Mouse (Mus musculus) MEL (cell line): ENCODE data around the gene Fbxl8. TPM values are rescaled to one million over a fixed set of nuclear protein-coding genes. Genes with fewer than 3 reads are reported as not detected.

ENCODE experiments used
- DNase-seq: peaks from one replicate; pipeline ENCODE4 v3.0.0; 2011; ENCODE audit warnings: low read depth, low spot score
- H3K27ac ChIP-seq: 2 replicates; pipeline ENCODE4 v1.5.1; 2012; ENCODE audit warnings: low read depth, mild to moderate bottlenecking, control low read depth, low read length, moderate library complexity; ENCODE audit not compliant: control insufficient read depth
- H3K27me3 ChIP-seq, 2 experiments: fragments of 150-350 bp in 1 of 2; sonication (generic) in 1 of 2; 2 replicates each; pipeline ENCODE4 v1.6.1; 2012; ENCODE audit warnings: low read length in 2 of 2, mild to moderate bottlenecking in 2 of 2, improper control_type of control experiment in 1 of 2, moderate library complexity in 1 of 2; ENCODE audit not compliant: insufficient read depth in 2 of 2, control insufficient read depth in 1 of 2
- H3K36me3 ChIP-seq, 2 experiments: 2 replicates each; pipeline ENCODE4 v1.6.1; 2012 to 2014; ENCODE audit warnings: low read length in 2 of 2, improper control_type of control experiment in 1 of 2, inconsistent platforms in 1 of 2, mild to moderate bottlenecking in 1 of 2; ENCODE audit not compliant: insufficient read depth in 2 of 2, control insufficient read depth in 1 of 2
- H3K4me1 ChIP-seq, 2 experiments: fragments of 150-350 bp in 1 of 2; sonication (generic) in 1 of 2; 2 replicates each; pipeline ENCODE4 v1.6.1; 2012; ENCODE audit warnings: low read length in 2 of 2, improper control_type of control experiment in 1 of 2, mild to moderate bottlenecking in 1 of 2; ENCODE audit not compliant: insufficient read depth in 2 of 2, control insufficient read depth in 1 of 2
- H3K4me3 ChIP-seq, 2 experiments: fragments of 150-350 bp in 1 of 2; sonication (generic) in 1 of 2; 2 replicates each; pipeline ENCODE4 v1.5.1; 2012; ENCODE audit warnings: low read depth in 2 of 2, low read length in 2 of 2, mild to moderate bottlenecking in 2 of 2, moderate library complexity in 2 of 2, control low read depth in 1 of 2, improper control_type of control experiment in 1 of 2; ENCODE audit not compliant: control insufficient read depth in 1 of 2, insufficient read depth in 1 of 2
- H3K79me2 ChIP-seq: 2 replicates; pipeline ENCODE4 v1.6.1; 2012; ENCODE audit warnings: mild to moderate bottlenecking, low read length, moderate library complexity; ENCODE audit not compliant: control insufficient read depth, poor library complexity, insufficient read depth
- H3K9ac ChIP-seq: 2 replicates; pipeline ENCODE4 v1.6.1; 2012; ENCODE audit warnings: low read depth, mild to moderate bottlenecking, control low read depth, low read length, moderate library complexity; ENCODE audit not compliant: control insufficient read depth, poor library complexity, severe bottlenecking
- H3K9me3 ChIP-seq: fragments of 150-350 bp; sonication (generic); replicated peaks from 2 replicates; pipeline ENCODE4 v1.6.1; 2012; ENCODE audit warnings: mild to moderate bottlenecking, low read length, improper control_type of control experiment, moderate library complexity; ENCODE audit not compliant: insufficient read depth
- CHD1 ChIP-seq: IDR thresholded peaks from 2 replicates; pipeline ENCODE4 v1.6.1; 2012; ENCODE audit warnings: low read depth, mild to moderate bottlenecking, inconsistent platforms, low read length, improper control_type of control experiment
- CHD2 ChIP-seq: IDR thresholded peaks from 2 replicates; pipeline ENCODE4 v1.6.1; 2011; ENCODE audit warnings: low read length, improper control_type of control experiment
- E2F4 ChIP-seq: IDR thresholded peaks from 2 replicates; pipeline ENCODE4 v1.6.1; 2011; ENCODE audit warnings: low read depth, low read length, improper control_type of control experiment, borderline replicate concordance
- ELF1 ChIP-seq: IDR thresholded peaks from 2 replicates; pipeline ENCODE4 v1.6.1; 2014; ENCODE audit warnings: low read depth, mild to moderate bottlenecking, inconsistent platforms, low read length, improper control_type of control experiment, moderate library complexity
- EP300 ChIP-seq, 2 experiments: IDR thresholded peaks; 2 replicates each; pipeline ENCODE4 v1.6.1; 2011; ENCODE audit warnings: improper control_type of control experiment in 2 of 2, low read length in 2 of 2, low read depth in 1 of 2, mild to moderate bottlenecking in 1 of 2
- ETS1 ChIP-seq: IDR thresholded peaks from 2 replicates; pipeline ENCODE4 v1.6.1; 2012; ENCODE audit warnings: low read depth, mild to moderate bottlenecking, inconsistent platforms, low read length, improper control_type of control experiment, moderate library complexity
- GABPA ChIP-seq: IDR thresholded peaks from 2 replicates; pipeline ENCODE4 v1.6.1; 2012; ENCODE audit warnings: low read depth, mild to moderate bottlenecking, inconsistent platforms, low read length, improper control_type of control experiment, moderate library complexity
- GATA1 ChIP-seq: IDR thresholded peaks from 2 replicates; pipeline ENCODE4 v1.6.1; 2011; ENCODE audit warnings: low read depth, low read length, improper control_type of control experiment
- KAT2A ChIP-seq: conservative IDR thresholded peaks from 2 replicates; pipeline ENCODE4 v1.6.1; 2012; ENCODE audit warnings: low read depth, low read length, improper control_type of control experiment, inconsistent platforms
- MAFK ChIP-seq: IDR thresholded peaks from 2 replicates; pipeline ENCODE4 v1.6.1; 2011; ENCODE audit warnings: low read depth, mild to moderate bottlenecking, low read length, improper control_type of control experiment, borderline replicate concordance
- MAZ ChIP-seq: IDR thresholded peaks from 2 replicates; pipeline ENCODE4 v1.6.1; 2012; ENCODE audit warnings: low read depth, mild to moderate bottlenecking, inconsistent platforms, low read length, improper control_type of control experiment
- MEF2A ChIP-seq: IDR thresholded peaks from 2 replicates; pipeline ENCODE4 v1.6.1; 2014; ENCODE audit warnings: low read depth, mild to moderate bottlenecking, inconsistent platforms, low read length, improper control_type of control experiment; ENCODE audit not compliant: poor library complexity, insufficient replicate concordance, severe bottlenecking; ENCODE audit errors: extremely low read depth
- MXI1 ChIP-seq: IDR thresholded peaks from 2 replicates; pipeline ENCODE4 v1.6.1; 2011; ENCODE audit warnings: mild to moderate bottlenecking, low read depth, low read length, improper control_type of control experiment
- MYB ChIP-seq: IDR thresholded peaks from 2 replicates; pipeline ENCODE4 v1.6.1; 2011; ENCODE audit warnings: mild to moderate bottlenecking, low read depth, low read length, improper control_type of control experiment
- MYC ChIP-seq: IDR thresholded peaks from 2 replicates; pipeline ENCODE4 v1.6.1; 2011; ENCODE audit warnings: low read depth, mild to moderate bottlenecking, low read length, improper control_type of control experiment, moderate library complexity
- NELFE ChIP-seq: IDR thresholded peaks from 2 replicates; pipeline ENCODE4 v1.6.1; 2011; ENCODE audit warnings: low read depth, low read length, improper control_type of control experiment
- NRF1 ChIP-seq: IDR thresholded peaks from 2 replicates; pipeline ENCODE4 v1.6.1; 2014; ENCODE audit warnings: low read depth, mild to moderate bottlenecking, inconsistent platforms, low read length, improper control_type of control experiment, moderate library complexity; ENCODE audit not compliant: poor library complexity, insufficient read depth, severe bottlenecking
- POLR2A ChIP-seq, 2 experiments: IDR thresholded peaks; 2 replicates each; pipeline ENCODE4 v1.6.1; 2011 to 2012; ENCODE audit warnings: low read length in 2 of 2, mild to moderate bottlenecking in 2 of 2, control low read depth in 1 of 2, improper control_type of control experiment in 1 of 2, low read depth in 1 of 2, moderate library complexity in 1 of 2; ENCODE audit not compliant: control insufficient read depth in 1 of 2, insufficient read depth in 1 of 2, poor library complexity in 1 of 2
- RAD21 ChIP-seq: IDR thresholded peaks from 2 replicates; pipeline ENCODE4 v1.6.1; 2011; ENCODE audit warnings: mild to moderate bottlenecking, low read depth, low read length, improper control_type of control experiment
- SIN3A ChIP-seq: IDR thresholded peaks from 2 replicates; pipeline ENCODE4 v1.6.1; 2012; ENCODE audit warnings: low read length, improper control_type of control experiment, inconsistent platforms
- TAL1 ChIP-seq: IDR thresholded peaks from 2 replicates; pipeline ENCODE4 v1.6.1; 2012; ENCODE audit warnings: mild to moderate bottlenecking, inconsistent platforms, low read length, moderate library complexity, mixed read lengths
- TBP ChIP-seq: IDR thresholded peaks from 2 replicates; pipeline ENCODE4 v1.8.0; 2011; ENCODE audit warnings: low read depth, low read length, improper control_type of control experiment
- TCF12 ChIP-seq: IDR thresholded peaks from 2 replicates; pipeline ENCODE4 v1.6.1; 2014; ENCODE audit warnings: low read depth, mild to moderate bottlenecking, inconsistent platforms, low read length, improper control_type of control experiment, moderate library complexity
- UBTF ChIP-seq: IDR thresholded peaks from 2 replicates; pipeline ENCODE4 v1.6.1; 2012; ENCODE audit warnings: low read depth, mild to moderate bottlenecking, inconsistent platforms, low read length, improper control_type of control experiment, moderate library complexity, borderline replicate concordance; ENCODE audit not compliant: insufficient read depth
- USF2 ChIP-seq, 2 experiments: IDR thresholded peaks; 2 replicates each; pipeline ENCODE4 v1.6.1; 2011 to 2012; ENCODE audit warnings: improper control_type of control experiment in 2 of 2, low read length in 2 of 2, borderline replicate concordance in 1 of 2, inconsistent platforms in 1 of 2, low read depth in 1 of 2, mild to moderate bottlenecking in 1 of 2; ENCODE audit not compliant: insufficient read depth in 1 of 2
- ZC3H11A ChIP-seq: IDR thresholded peaks from 2 replicates; pipeline ENCODE4 v1.6.1; 2012; ENCODE audit warnings: low read depth, mild to moderate bottlenecking, inconsistent platforms, low read length, improper control_type of control experiment
- ZKSCAN1 ChIP-seq: IDR thresholded peaks from 2 replicates; pipeline ENCODE4 v1.6.1; 2012; ENCODE audit warnings: low read depth, mild to moderate bottlenecking, inconsistent platforms, low read length, improper control_type of control experiment, moderate library complexity
- ZMIZ1 ChIP-seq: IDR thresholded peaks from 2 replicates; pipeline ENCODE4 v1.6.1; 2012; ENCODE audit warnings: low read depth, mild to moderate bottlenecking, inconsistent platforms, low read length, improper control_type of control experiment, moderate library complexity
- polyA plus RNA-seq, 2 experiments: library from polyadenylated mRNA; stranded (reverse) in 1 of 2; unstranded in 1 of 2; fragments of >175 nt in 1 of 2; fragments of >200 nt in 1 of 2; gene quantifications; 2 replicates each; pipeline versions ENCODE4 v1.2.1 to v1.2.4; 2012; ENCODE audit warnings: low replicate concordance in 2 of 2, low read depth in 1 of 2; ENCODE audit not compliant: insufficient read length in 2 of 2, insufficient read depth in 1 of 2, missing spikeins in 1 of 2
- total RNA-seq: library from RNA; depleted of rRNA; stranded (reverse); fragments of 300-350 nt; gene quantifications from 2 replicates; pipeline ENCODE4 v1.2.3, GENCODE M21; 2012

The Fbxl8 gene
- total and polyA plus RNA-seq, 3 experiments: 4.1 to 7.2 TPM; not detected in 1

DNA sequence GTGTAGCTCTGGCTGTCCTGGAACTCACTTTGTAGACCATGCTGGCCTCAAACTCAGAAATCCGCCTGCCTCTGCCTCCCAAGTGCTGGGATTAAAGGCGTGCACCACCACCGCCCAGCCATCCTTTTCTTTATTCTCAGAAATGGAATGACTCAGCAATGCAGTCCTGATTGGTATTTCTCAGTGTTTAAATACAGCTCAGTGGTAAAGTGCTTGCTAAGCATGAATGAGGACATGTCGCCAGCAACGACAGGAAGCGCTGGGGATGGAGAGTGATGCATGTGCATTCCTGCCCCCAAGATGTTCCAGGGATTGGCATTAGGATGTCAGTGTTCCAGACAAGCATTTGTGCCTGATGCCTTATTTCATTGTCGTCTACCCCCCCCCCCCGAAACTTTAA lies 38.9 kb downstream of the Fbxl8 start:
- Histone ChIP-seq H3K36me3 (peaks cover 18 to 47% of the 10 kb centered on the region in 2 experiments), H3K27ac (no peak overlapping the region), H3K9me3 (no peaks in the 10 kb centered on the region), H3K9ac (no peak overlapping the region), H3K4me1 (peaks cover 9 to 39% of the 10 kb centered on the region in 2 experiments), H3K79me2 (peaks cover 24% of the 10 kb centered on the region), H3K4me3 (no peak overlapping the region), H3K27me3 (no peaks in the 10 kb centered on the region)
- TF ChIP-seq ZKSCAN1 (no peak), NELFE (no peak), ZC3H11A (no peak), TAL1 (no peak), MAFK (no peak), UBTF (no peak), MXI1 (no peak), POLR2A (IDR thresholded peaks at IDR 0.05; ENCODE audit: control insufficient read depth in 1 of 2, insufficient read depth in 1 of 2, low read depth in 1 of 2, low read length in 2 of 2, poor library complexity in 1 of 2) (no peak), USF2 (IDR thresholded peaks at IDR 0.05; ENCODE audit: borderline replicate concordance in 1 of 2, insufficient read depth in 1 of 2, low read depth in 1 of 2, low read length in 2 of 2) (no peak), MYC (no peak), EP300 (IDR thresholded peaks at IDR 0.05; ENCODE audit: low read depth in 1 of 2, low read length in 2 of 2) (no peak)
- no peak for DNase-seq

GRCm38 (mm10) chr8:105303874-105304273 lies 39.4 kb downstream of the Fbxl8 start:
- peaks cover 9 to 39% of the 10 kb centered on the region in 2 experiments for H3K4me1 ChIP-seq
- H3K27me3 ChIP-seq: no peaks in the 10 kb centered on the region
- H3K9ac ChIP-seq: no peak overlapping the region
- H3K4me3 ChIP-seq: no peak overlapping the region
- peak overlapping the region; percentile 12; the same call in 1 of the 2 replicates for H3K27ac ChIP-seq
- H3K79me2 ChIP-seq: peaks cover 20% of the 10 kb centered on the region
- H3K36me3 ChIP-seq: peaks cover 18 to 47% of the 10 kb centered on the region in 2 experiments
- no peaks in the 10 kb centered on the region for H3K9me3 ChIP-seq
- no peak for TF ChIP-seq MYB
- no peak for TF ChIP-seq UBTF
- no peak for TF ChIP-seq RAD21
- no peak for TF ChIP-seq GABPA
- TF ChIP-seq ELF1: no peak
- no peak for TF ChIP-seq MAFK
- TF ChIP-seq MEF2A: no peak
- TF ChIP-seq MAZ: no peak
- TF ChIP-seq NRF1: no peak
- no peak for TF ChIP-seq TCF12
- TF ChIP-seq CHD2: no peak
- no peak for TF ChIP-seq TBP
- TF ChIP-seq KAT2A: no peak
- TF ChIP-seq SIN3A: no peak
- no peak for TF ChIP-seq ETS1
- TF ChIP-seq ZMIZ1: no peak
- TF ChIP-seq CHD1: no peak
- TF ChIP-seq E2F4: no peak
- TF ChIP-seq NELFE: no peak
- TF ChIP-seq GATA1: no peak
- no peak for DNase-seq
